Mouse (Mus musculus): Measurements from ENCODE around the gene Elac2. TPM values are rescaled to one million over a fixed set of nuclear protein-coding genes. Genes with fewer than 3 reads are reported as not detected.

The Elac2 gene
- polyA plus RNA-seq (2017; shearing (Covaris generic)), result 10 to 100 TPM; 27.8 to 30.7 TPM

GRCm38 (mm10) chr11:64978720-64979488, at the start of gene Elac2:
Elac2 (plus strand) TSS chr11:64979038.

Other genes with a start within 250 kb of the Elac2 start
- gene 1700086D15Rik, start 180.9 kb downstream of the Elac2 start, polyA plus RNA-seq (2017; shearing (Covaris generic)), result under 1 TPM in 1 of 2 experiments, not detected in 1; 0.27 TPM
- under 1 TPM in 1 of 2 experiments, not detected in 1; 0.11 TPM for gene Arhgap44, start 183.9 kb downstream of the Elac2 start, polyA plus RNA-seq (2017; shearing (Covaris generic))

Measured in activated CD4-positive, CD25-positive, alpha-beta regulatory T cell (primary cell).